Mouse (Mus musculus): ENCODE measurements around the gene Csnk2a1. TPM values are rescaled to one million over a fixed set of nuclear protein-coding genes. Genes with fewer than 3 reads are reported as not detected.

Gene Csnk2a1
- polyA plus RNA-seq (2015; fragmentation: Nextera tagmentation; extraction: Ambion mirVana), result 52.5 and 71.1 TPM in 2 replicates

- Histone ChIP-seq H3K36me3 (peaks cover 18% of the 10 kb centered on the region), H3K4me2 (peak within 1 kb of the TSS; percentile 83), H3K9ac (peak within 1 kb of the TSS; percentile 96), H3K4me1 (peaks cover 30% of the 10 kb centered on the region), H3K27me3 (replicated peaks) (no peaks in the 10 kb centered on the region), H3K9me3 (no peaks in the 10 kb centered on the region), H3K27ac (replicated peaks) (peak within 1 kb of the TSS; percentile 99), H3K4me3 (peak within 1 kb of the TSS; percentile 88)
- ATAC-seq (ENCODE audit: extremely low read depth, insufficient number of reproducible peaks, low FRiP score, low TSS enrichment), result peak; percentile 91
- WGBS, result under 1% methylated on average over 57 of the region's 58 CpGs
These were observed at the start of gene Csnk2a1 for GRCm38 (mm10) chr2:152226248-152227050. TSS of gene Csnk2a1 (plus strand) at chr2:152226839.

- H3K4me2 ChIP-seq, result peak overlapping the region; percentile 57
- H3K36me3 ChIP-seq, result no peaks in the 10 kb centered on the region
- H3K27me3 ChIP-seq (replicated peaks), result no peaks in the 10 kb centered on the region
- WGBS, result 15% methylated on average over 24 of the region's 24 CpGs
- H3K4me3 ChIP-seq, result peak overlapping the region; percentile 23
- no peak overlapping the region for H3K9ac ChIP-seq
- no peak for ATAC-seq (ENCODE audit: extremely low read depth, insufficient number of reproducible peaks, low FRiP score, low TSS enrichment)
- no peaks in the 10 kb centered on the region for H3K9me3 ChIP-seq
- H3K27ac ChIP-seq (replicated peaks), result 0 out of 2 replicates have a peak overlapping the region, but pooled peaks have one; percentile 20
- peaks cover 14% of the 10 kb centered on the region; the same call in 1 of the 2 replicates for H3K4me1 ChIP-seq
These were observed 49.4 kb upstream of the Csnk2a1 start for GRCm38 (mm10) chr2:152177162-152177805.

GRCm38 (mm10) chr2:152177806-152178170, 48.9 kb upstream of the Csnk2a1 start:
- H3K36me3 ChIP-seq, result no peaks in the 10 kb centered on the region
- WGBS, result 71% methylated on average over 6 of the region's 6 CpGs
- H3K9me3 ChIP-seq, result no peaks in the 10 kb centered on the region
- no peak for ATAC-seq (ENCODE audit: extremely low read depth, insufficient number of reproducible peaks, low FRiP score, low TSS enrichment)
- H3K4me3 ChIP-seq, result no peak overlapping the region
- peaks cover 14% of the 10 kb centered on the region; the same call in 1 of the 2 replicates for H3K4me1 ChIP-seq
- 0 out of 2 replicates have a peak overlapping the region, but pooled peaks have one; percentile 57 for H3K4me2 ChIP-seq
- 0 out of 2 replicates have a peak overlapping the region, but pooled peaks have one; percentile 20 for H3K27ac ChIP-seq (replicated peaks)
- H3K27me3 ChIP-seq (replicated peaks), result no peaks in the 10 kb centered on the region
- no peak overlapping the region for H3K9ac ChIP-seq

- H3K4me1 ChIP-seq, result peaks cover 14% of the 10 kb centered on the region; the same call in 1 of the 2 replicates
- no peak overlapping the region for H3K4me3 ChIP-seq
- ATAC-seq (ENCODE audit: extremely low read depth, insufficient number of reproducible peaks, low FRiP score, low TSS enrichment), result no peak
- H3K4me2 ChIP-seq, result no peak overlapping the region
- H3K36me3 ChIP-seq, result no peaks in the 10 kb centered on the region
- H3K27ac ChIP-seq (replicated peaks), result no peak overlapping the region
- WGBS, result 69% methylated on average over 3 of the region's 3 CpGs
- no peaks in the 10 kb centered on the region for H3K27me3 ChIP-seq (replicated peaks)
- no peaks in the 10 kb centered on the region for H3K9me3 ChIP-seq
- H3K9ac ChIP-seq, result no peak overlapping the region
These were observed 48.3 kb upstream of the Csnk2a1 start for GRCm38 (mm10) chr2:152178345-152178744.

- peaks cover 14% of the 10 kb centered on the region; the same call in 1 of the 2 replicates for H3K4me1 ChIP-seq
- H3K9ac ChIP-seq, result no peak overlapping the region
- H3K4me3 ChIP-seq, result no peak overlapping the region
- no peaks in the 10 kb centered on the region for H3K36me3 ChIP-seq
- H3K27ac ChIP-seq (replicated peaks), result no peak overlapping the region
- no peaks in the 10 kb centered on the region for H3K27me3 ChIP-seq (replicated peaks)
- no peak for ATAC-seq (ENCODE audit: extremely low read depth, insufficient number of reproducible peaks, low FRiP score, low TSS enrichment)
- H3K9me3 ChIP-seq, result no peaks in the 10 kb centered on the region
- 69% methylated on average over 2 of the region's 2 CpGs for WGBS
- H3K4me2 ChIP-seq, result no peak overlapping the region
These were observed 47.3 kb upstream of the Csnk2a1 start for GRCm38 (mm10) chr2:152179301-152179700.

- no peak overlapping the region for H3K4me2 ChIP-seq
- 0 out of 2 replicates have a peak overlapping the region, but pooled peaks have one; percentile 49 for H3K27ac ChIP-seq (replicated peaks)
- WGBS, result 39% methylated on average over 6 of the region's 6 CpGs
- ATAC-seq (ENCODE audit: extremely low read depth, insufficient number of reproducible peaks, low FRiP score, low TSS enrichment), result no peak
- H3K9ac ChIP-seq, result no peak overlapping the region
- H3K4me1 ChIP-seq, result peaks cover 14% of the 10 kb centered on the region; the same call in 1 of the 2 replicates
- H3K9me3 ChIP-seq, result no peaks in the 10 kb centered on the region
- H3K4me3 ChIP-seq, result no peak overlapping the region
- no peaks in the 10 kb centered on the region for H3K36me3 ChIP-seq
- H3K27me3 ChIP-seq (replicated peaks), result no peaks in the 10 kb centered on the region
These were observed 46.3 kb upstream of the Csnk2a1 start for GRCm38 (mm10) chr2:152180323-152180722.

- H3K27ac ChIP-seq (replicated peaks), result no peak overlapping the region
- H3K4me2 ChIP-seq, result no peak overlapping the region
- H3K4me3 ChIP-seq, result no peak overlapping the region
- H3K27me3 ChIP-seq (replicated peaks), result no peaks in the 10 kb centered on the region
- peaks cover 15% of the 10 kb centered on the region for H3K4me1 ChIP-seq
- no peak for ATAC-seq (ENCODE audit: extremely low read depth, insufficient number of reproducible peaks, low FRiP score, low TSS enrichment)
- no peaks in the 10 kb centered on the region for H3K36me3 ChIP-seq
- H3K9ac ChIP-seq, result no peak overlapping the region
- WGBS, result 72% methylated on average over 5 of the region's 5 CpGs
- H3K9me3 ChIP-seq, result no peaks in the 10 kb centered on the region
These were observed 39.5 kb upstream of the Csnk2a1 start for GRCm38 (mm10) chr2:152187132-152187531.

- Histone ChIP-seq H3K4me2 (peak overlapping the region; percentile 49; the same call in 1 of the 2 replicates), H3K4me1 (peaks cover 15% of the 10 kb centered on the region), H3K9ac (0 out of 2 replicates have a peak overlapping the region, but pooled peaks have one; percentile 34), H3K27me3 (replicated peaks) (no peaks in the 10 kb centered on the region), H3K9me3 (no peaks in the 10 kb centered on the region), H3K4me3 (no peak overlapping the region), H3K36me3 (no peaks in the 10 kb centered on the region), H3K27ac (replicated peaks) (no peak overlapping the region)
- WGBS, result 46% methylated on average over 7 of the region's 7 CpGs
- ATAC-seq (ENCODE audit: extremely low read depth, insufficient number of reproducible peaks, low FRiP score, low TSS enrichment), result 0 out of 2 replicates have a peak, but pooled peaks have one; percentile 14
These were observed 37.4 kb upstream of the Csnk2a1 start for GRCm38 (mm10) chr2:152189213-152189612.

GRCm38 (mm10) chr2:152189640-152190039, 37.0 kb upstream of the Csnk2a1 start:
- peak; percentile 14; the same call in 1 of the 2 replicates for ATAC-seq (ENCODE audit: extremely low read depth, insufficient number of reproducible peaks, low FRiP score, low TSS enrichment)
- H3K27ac ChIP-seq (replicated peaks), result no peak overlapping the region
- H3K9ac ChIP-seq, result 0 out of 2 replicates have a peak overlapping the region, but pooled peaks have one; percentile 34
- H3K9me3 ChIP-seq, result no peaks in the 10 kb centered on the region
- no peak overlapping the region for H3K4me3 ChIP-seq
- H3K4me1 ChIP-seq, result peaks cover 15% of the 10 kb centered on the region
- WGBS, result 29% methylated on average over 9 of the region's 9 CpGs
- H3K4me2 ChIP-seq, result peak overlapping the region; percentile 49
- H3K27me3 ChIP-seq (replicated peaks), result no peaks in the 10 kb centered on the region
- no peaks in the 10 kb centered on the region for H3K36me3 ChIP-seq

- H3K27ac ChIP-seq (replicated peaks), result no peak overlapping the region
- ATAC-seq (ENCODE audit: extremely low read depth, insufficient number of reproducible peaks, low FRiP score, low TSS enrichment), result no peak
- WGBS, result 61% methylated on average over 7 of the region's 7 CpGs
These were observed 36.5 kb upstream of the Csnk2a1 start for GRCm38 (mm10) chr2:152190161-152190560.

More at GRCm38 (mm10) chr2:152190161-152190560, 36.5 kb upstream of the Csnk2a1 start:
- no peak overlapping the region for H3K4me3 ChIP-seq
- no peaks in the 10 kb centered on the region for H3K9me3 ChIP-seq
- H3K36me3 ChIP-seq, result no peaks in the 10 kb centered on the region
- H3K4me2 ChIP-seq, result no peak overlapping the region
- H3K9ac ChIP-seq, result no peak overlapping the region
- peaks cover 15% of the 10 kb centered on the region for H3K4me1 ChIP-seq
- H3K27me3 ChIP-seq (replicated peaks), result no peaks in the 10 kb centered on the region
